Mouse (Mus musculus) hindbrain, embryonic 10.5 days (tissue): ENCODE results near the gene Tbc1d20. TPM values are rescaled to one million over a fixed set of nuclear protein-coding genes. Genes with fewer than 3 reads are reported as not detected.
"Not testable (repeated sequence)": the region's sequence is repeated elsewhere in the genome, so short reads cannot be mapped to it uniquely, and the experiment has no call there.

Experiments
- DNase-seq: peaks from one replicate; pipeline ENCODE4 v3.0.0-alpha.2; 2017; ENCODE audit warnings: low spot score
- H3K27ac ChIP-seq: fragments of 300-500 bp; sonication (generic); 2 replicates; pipeline ENCODE4 v1.5.1; 2016; ENCODE audit warnings: mild to moderate bottlenecking, moderate library complexity
- H3K27me3 ChIP-seq: fragments of 300-500 bp; sonication (generic); 2 replicates; pipeline ENCODE4 v1.6.1; 2016; ENCODE audit warnings: mild to moderate bottlenecking; ENCODE audit not compliant: poor library complexity, insufficient read depth, severe bottlenecking
- H3K36me3 ChIP-seq: fragments of 300-500 bp; sonication (generic); 2 replicates; pipeline ENCODE4 v1.6.1; 2016; ENCODE audit warnings: mild to moderate bottlenecking, moderate library complexity
- H3K4me1 ChIP-seq: fragments of 300-500 bp; sonication (generic); replicated peaks from 2 replicates; pipeline ENCODE4 v1.6.1; 2016; ENCODE audit warnings: mild to moderate bottlenecking
- H3K4me3 ChIP-seq: fragments of 300-500 bp; sonication (generic); 2 replicates; pipeline ENCODE4 v1.5.1; 2016; ENCODE audit warnings: mild to moderate bottlenecking, moderate library complexity
- H3K9me3 ChIP-seq: fragments of 300-500 bp; sonication (generic); 2 replicates; pipeline ENCODE4 v1.6.1; 2016; ENCODE audit warnings: mild to moderate bottlenecking, moderate library complexity
- WGBS: fragments of 180-500 bp; shearing (Covaris S2); methylation state at CpG from one replicate; pipeline ENCODE4 v1.1.7; 2016; 5-methylcytosine and 5-hydroxymethylcytosine counted together
- polyA plus RNA-seq: library from polyadenylated mRNA; unstranded; fragments of >200 nt; fragmentation: Nextera tagmentation; extraction: Ambion mirVana; gene quantifications from 2 replicates; pipeline ENCODE4 v1.2.1, GENCODE M21; 2016

The Tbc1d20 gene
- polyA plus RNA-seq, 1 experiment from 2014 or later: 27.7 TPM

GRCm38 (mm10) chr2:152346776-152347465 is 53.3 kb downstream of the Tbc1d20 start:
- Histone ChIP-seq H3K27me3 (peaks cover 33% of the 10 kb centered on the region), H3K4me3 (no peak overlapping the region), H3K4me1 (peaks cover 22% of the 10 kb centered on the region), H3K9me3 (no peaks in the 10 kb centered on the region), H3K36me3 (no peaks in the 10 kb centered on the region), H3K27ac (no peak overlapping the region)
- DNase-seq: no peak
- 42% methylated on average over 9 of the region's 9 CpGs for WGBS

DNA sequence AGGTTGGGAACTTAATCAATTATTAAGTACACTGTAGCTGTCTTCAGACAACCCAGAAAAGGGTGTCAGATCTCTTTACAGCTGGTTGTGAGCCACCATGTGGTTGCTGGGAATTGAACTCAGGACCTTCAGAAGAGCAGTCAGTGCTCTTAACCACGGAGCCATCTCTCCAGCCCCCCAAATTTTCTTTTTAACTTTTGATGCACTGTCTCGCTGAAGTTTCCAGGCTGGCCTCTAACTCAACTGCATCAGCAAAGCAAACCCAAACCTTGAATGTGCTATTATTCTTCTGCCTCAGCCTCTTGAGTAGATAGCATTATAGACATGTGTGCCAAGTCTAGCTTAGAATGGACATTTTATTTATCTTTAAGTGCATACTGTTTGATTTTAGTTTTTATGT is 54.1 kb downstream of the Tbc1d20 start:
- DNase-seq: no peak
- 82% methylated on average over 2 of the region's 2 CpGs for WGBS
- no peaks in the 10 kb centered on the region for H3K9me3 ChIP-seq
- H3K4me1 ChIP-seq: peaks cover 22% of the 10 kb centered on the region
- H3K27ac ChIP-seq: no peak overlapping the region
- peaks cover 25% of the 10 kb centered on the region for H3K27me3 ChIP-seq
- no peaks in the 10 kb centered on the region for H3K36me3 ChIP-seq
- no peak overlapping the region for H3K4me3 ChIP-seq

- no peak overlapping the region for H3K4me3 ChIP-seq
- peaks cover 20% of the 10 kb centered on the region for H3K27me3 ChIP-seq
- peaks cover 8% of the 10 kb centered on the region for H3K4me1 ChIP-seq
- WGBS: 80% methylated on average over 6 of the region's 6 CpGs
- DNase-seq: no peak
- no peaks in the 10 kb centered on the region for H3K9me3 ChIP-seq
- H3K27ac ChIP-seq: no peak overlapping the region
- no peaks in the 10 kb centered on the region for H3K36me3 ChIP-seq
Measured at GRCm38 (mm10) chr2:152349205-152349604, 55.6 kb downstream of the Tbc1d20 start.

DNA sequence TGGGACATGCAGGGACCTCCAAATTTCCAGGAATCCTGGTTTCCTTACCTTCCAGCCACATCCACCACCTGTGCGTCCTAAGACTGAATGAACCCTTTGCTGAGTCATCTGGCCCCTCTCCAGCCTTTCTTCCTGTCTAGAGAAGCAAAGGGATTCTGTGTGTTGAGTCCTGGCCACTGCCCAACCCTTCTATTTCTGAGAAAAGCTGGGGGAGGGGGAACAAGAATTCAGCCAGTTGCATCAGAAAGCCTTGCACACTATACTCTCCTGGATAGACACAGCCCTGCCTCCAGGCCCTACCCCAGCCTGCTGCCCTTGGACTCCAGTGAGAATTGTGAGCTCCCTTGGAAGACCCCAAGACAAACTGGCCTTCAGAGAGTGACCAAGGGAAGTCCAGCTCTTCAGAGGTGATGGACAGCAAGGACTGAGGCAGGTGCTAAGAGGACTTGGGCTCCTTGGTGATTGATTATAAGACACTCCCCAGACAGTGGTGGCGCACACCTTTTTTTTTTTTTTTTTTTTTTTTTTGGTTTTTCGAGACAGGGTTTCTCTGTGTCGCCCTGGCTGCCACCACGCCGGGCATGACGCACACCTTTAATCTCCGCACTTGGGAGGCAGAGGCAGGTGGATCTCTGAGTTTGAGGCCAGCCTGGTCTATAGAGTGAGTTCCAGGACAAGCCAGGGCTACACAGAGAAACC is 56.4 kb downstream of the Tbc1d20 start:
- no peak overlapping the region for H3K4me3 ChIP-seq
- H3K36me3 ChIP-seq: no peaks in the 10 kb centered on the region
- DNase-seq: no peak
- WGBS: 85% methylated on average over 8 of the region's 8 CpGs
- peaks cover 3% of the 10 kb centered on the region; the same call in 1 of the 2 replicates for H3K4me1 ChIP-seq
- no peaks in the 10 kb centered on the region for H3K9me3 ChIP-seq
- 0 out of 2 replicates have a peak overlapping the region, but pooled peaks have one; percentile 8 for H3K27ac ChIP-seq
- H3K27me3 ChIP-seq: peaks cover 13% of the 10 kb centered on the region

- no peak overlapping the region for H3K4me3 ChIP-seq
- WGBS: 83% methylated on average over 3 of the region's 3 CpGs
- DNase-seq: no peak
- no peaks in the 10 kb centered on the region for H3K27me3 ChIP-seq
- H3K27ac ChIP-seq: no peak overlapping the region
- no peaks in the 10 kb centered on the region for H3K4me1 ChIP-seq
- no peaks in the 10 kb centered on the region for H3K36me3 ChIP-seq
- no peaks in the 10 kb centered on the region for H3K9me3 ChIP-seq
Measured at GRCm38 (mm10) chr2:152357254-152357653, 63.6 kb downstream of the Tbc1d20 start.

DNA sequence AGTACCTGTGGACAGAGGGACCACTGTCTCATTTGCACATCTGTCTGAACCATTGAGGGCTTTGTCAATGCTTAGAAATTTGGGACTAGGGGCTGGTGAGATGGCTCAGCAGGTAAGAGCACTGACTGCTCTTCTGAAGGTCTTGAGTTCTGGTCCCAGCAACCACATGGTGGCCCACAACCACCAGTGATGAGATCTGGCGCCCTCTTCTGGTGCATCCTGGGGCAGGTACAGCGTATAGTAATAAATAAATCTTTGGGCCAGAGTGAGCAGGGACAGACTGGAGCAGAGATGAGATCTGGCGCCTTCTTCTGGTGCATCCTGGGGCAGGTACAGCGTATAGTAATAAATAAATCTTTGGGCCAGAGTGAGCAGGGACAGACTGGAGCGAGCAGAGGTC is 65.3 kb downstream of the Tbc1d20 start:
- DNase-seq, H3K36me3 ChIP-seq, H3K27ac ChIP-seq, H3K4me3 ChIP-seq, H3K9me3 ChIP-seq, H3K4me1 ChIP-seq, H3K27me3 ChIP-seq: not testable (repeated sequence)
- 73% methylated on average over 5 of the region's 5 CpGs for WGBS

DNA sequence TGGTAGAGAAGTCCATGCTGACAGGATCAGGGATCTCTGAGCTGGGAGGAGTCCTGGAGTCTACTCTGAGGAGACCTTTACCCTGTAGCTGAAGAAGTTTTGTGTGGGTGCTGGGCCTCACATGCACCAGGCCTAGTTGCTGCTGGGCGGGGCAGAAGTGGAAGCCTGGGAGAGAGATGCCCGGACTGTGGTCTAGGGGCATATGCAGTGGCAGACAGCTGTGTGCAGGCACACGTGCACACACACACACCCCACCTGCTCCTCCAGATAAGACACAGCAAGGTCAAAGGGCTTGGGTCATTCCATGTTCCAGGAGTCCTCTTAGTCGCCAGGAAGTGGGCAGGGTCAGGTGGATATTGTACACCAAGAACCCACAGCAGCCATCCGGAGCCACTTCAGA is 66.0 kb downstream of the Tbc1d20 start:
- H3K36me3 ChIP-seq: no peaks in the 10 kb centered on the region
- H3K27me3 ChIP-seq: no peaks in the 10 kb centered on the region
- DNase-seq: no peak
- no peak overlapping the region for H3K4me3 ChIP-seq
- no peak overlapping the region for H3K27ac ChIP-seq
- WGBS: 82% methylated on average over 5 of the region's 5 CpGs
- H3K4me1 ChIP-seq: peaks cover 7% of the 10 kb centered on the region; the same call in 1 of the 2 replicates
- no peaks in the 10 kb centered on the region for H3K9me3 ChIP-seq

- no peaks in the 10 kb centered on the region for H3K9me3 ChIP-seq
- 70% methylated on average over 7 of the region's 7 CpGs for WGBS
- no peaks in the 10 kb centered on the region for H3K36me3 ChIP-seq
- H3K27me3 ChIP-seq: no peaks in the 10 kb centered on the region
- H3K27ac ChIP-seq: no peak overlapping the region
- H3K4me1 ChIP-seq: peaks cover 7% of the 10 kb centered on the region; the same call in 1 of the 2 replicates
- DNase-seq: no peak
- no peak overlapping the region for H3K4me3 ChIP-seq
Measured at GRCm38 (mm10) chr2:152360271-152360775, 66.7 kb downstream of the Tbc1d20 start.

GRCm38 (mm10) chr2:152361193-152361592 is 67.6 kb downstream of the Tbc1d20 start:
- Histone ChIP-seq H3K4me1 (peaks cover 7% of the 10 kb centered on the region; the same call in 1 of the 2 replicates), H3K4me3 (no peak overlapping the region), H3K9me3 (no peaks in the 10 kb centered on the region), H3K27me3 (no peaks in the 10 kb centered on the region), H3K36me3 (no peaks in the 10 kb centered on the region), H3K27ac (no peak overlapping the region)
- 90% methylated on average over 8 of the region's 8 CpGs for WGBS
- DNase-seq: no peak

Other genes with a start within 250 kb of the Tbc1d20 start
- gene Scrt2, start 212.3 kb upstream of the Tbc1d20 start, polyA plus RNA-seq: 5.5 and 19.0 TPM in 2 replicates
- gene Srxn1, start 188.3 kb upstream of the Tbc1d20 start, polyA plus RNA-seq: 15.6 and 18.7 TPM in 2 replicates
- gene Tcf15, start 150.3 kb upstream of the Tbc1d20 start, polyA plus RNA-seq: 5.2 and 7.6 TPM in 2 replicates
- 83.7 and 91.3 TPM in 2 replicates for gene Csnk2a1, start 67.0 kb upstream of the Tbc1d20 start, polyA plus RNA-seq
- gene Rbck1, start 38.8 kb downstream of the Tbc1d20 start, polyA plus RNA-seq: 91.4 and 93.2 TPM in 2 replicates
- 1.3 and 3.0 TPM in 2 replicates for gene Trib3, start 50.2 kb downstream of the Tbc1d20 start, polyA plus RNA-seq
- 1.4 and 5.1 TPM in 2 replicates for gene Nrsn2, start 82.8 kb downstream of the Tbc1d20 start, polyA plus RNA-seq
- gene Sox12, start 104.2 kb downstream of the Tbc1d20 start, polyA plus RNA-seq: 9.5 and 11.1 TPM in 2 replicates
- gene Zcchc3, start 121.2 kb downstream of the Tbc1d20 start, polyA plus RNA-seq: 45.9 and 47.9 TPM in 2 replicates
- 1.3 and 3.3 TPM in 2 replicates for gene 6820408C15Rik, start 121.8 kb downstream of the Tbc1d20 start, polyA plus RNA-seq
- gene Defb23, start 170.8 kb downstream of the Tbc1d20 start, polyA plus RNA-seq: not detected in 2 replicates
- not detected in 2 replicates for gene Defb20, start 183.2 kb downstream of the Tbc1d20 start, polyA plus RNA-seq
- gene Defb22, start 196.3 kb downstream of the Tbc1d20 start, polyA plus RNA-seq: not detected in 2 replicates
- not detected in 2 replicates for gene Defb26, start 217.9 kb downstream of the Tbc1d20 start, polyA plus RNA-seq
- not detected in 2 replicates for gene Defb28, start 224.4 kb downstream of the Tbc1d20 start, polyA plus RNA-seq
- not detected in 2 replicates for gene Defb29, start 246.3 kb downstream of the Tbc1d20 start, polyA plus RNA-seq